Mouse (Mus musculus) layer of hippocampus, adult 8-10 months (tissue): ENCODE results near the gene Tdgf1. TPM values are rescaled to one million over a fixed set of nuclear protein-coding genes. Genes with fewer than 3 reads are reported as not detected.

Source experiments
- DNase-seq, 2 experiments: peaks; one replicate each; pipeline ENCODE4 v3.0.0; 2022; ENCODE audit warnings: low spot score in 2 of 2
- microRNA-seq, 2 experiments: library from miRNA; unstranded; fragments of <30 nt; microRNA quantifications; one replicate each; pipeline ENCODE4 v1.2.0; 2022
- total RNA-seq, 4 experiments: library from RNA; stranded (reverse); gene quantifications; 2 replicates each; pipeline ENCODE4 v1.2.4; 2022

Gene Tdgf1
- total RNA-seq, 4 experiments from 2014 or later: 0.62 to 1.2 (median 0.74) TPM; not detected in 1

- DNase-seq: no peak
Measured at GRCm38 (mm10) chr9:110914631-110915236, 31.2 kb downstream of the Tdgf1 start.

GRCm38 (mm10) chr9:110909371-110909967, 36.5 kb downstream of the Tdgf1 start:
- no peak for DNase-seq

GRCm38 (mm10) chr9:110908631-110909016, 37.3 kb downstream of the Tdgf1 start:
- no peak for DNase-seq

GRCm38 (mm10) chr9:110907838-110908630, 37.9 kb downstream of the Tdgf1 start:
- no peak for DNase-seq

GRCm38 (mm10) chr9:110907201-110907837, 38.6 kb downstream of the Tdgf1 start:
- DNase-seq: no peak

- DNase-seq: no peak
Measured at GRCm38 (mm10) chr9:110902271-110902670, 43.7 kb downstream of the Tdgf1 start.

GRCm38 (mm10) chr9:110901204-110901603, 44.8 kb downstream of the Tdgf1 start:
- DNase-seq: no peak

- DNase-seq: no peak
Measured at GRCm38 (mm10) chr9:110899451-110900008, 46.4 kb downstream of the Tdgf1 start.

GRCm38 (mm10) chr9:110896595-110896994, 49.4 kb downstream of the Tdgf1 start:
- DNase-seq: no peak

- DNase-seq: no peak
Measured at GRCm38 (mm10) chr9:110895994-110896393, 50.0 kb downstream of the Tdgf1 start.

GRCm38 (mm10) chr9:110895507-110895906, 50.5 kb downstream of the Tdgf1 start:
- no peak for DNase-seq

GRCm38 (mm10) chr9:110893429-110893828, 52.5 kb downstream of the Tdgf1 start:
- no peak for DNase-seq

- no peak for DNase-seq
Measured at GRCm38 (mm10) chr9:110892552-110892951, 53.4 kb downstream of the Tdgf1 start.

GRCm38 (mm10) chr9:110891077-110891828, 54.7 kb downstream of the Tdgf1 start:
- no peak for DNase-seq

- DNase-seq: no peak
Measured at GRCm38 (mm10) chr9:110890026-110890783, 55.8 kb downstream of the Tdgf1 start.

Small RNA genes within 50 kb of the gene (microRNA-seq; reads per million reads assigned to microRNA genes)
- gene Gm24269: 0 reads per million in 2 experiments

Other genes with a start within 250 kb of the Tdgf1 start
- 1 to 10 TPM in 1 of 4 experiments, under 1 TPM in 1, not detected in 2; 0.74 to 1.9 TPM for gene Myl3, start 204.3 kb downstream of the Tdgf1 start, total RNA-seq
- 10 to 100 TPM in 1 of 4 experiments, 1 to 10 TPM in 3; 6.1 to 10.5 (median 8.7) TPM for gene Pth1r, start 199.0 kb downstream of the Tdgf1 start, total RNA-seq
- not detected for gene Prss42, start 148.0 kb downstream of the Tdgf1 start, total RNA-seq
- gene Prss44, start 132.2 kb downstream of the Tdgf1 start, total RNA-seq: not detected
- under 1 TPM in 2 of 4 experiments, not detected in 2; 0.23 to 0.39 TPM for gene Prss43, start 119.5 kb downstream of the Tdgf1 start, total RNA-seq
- gene Prss45, start 111.6 kb downstream of the Tdgf1 start, total RNA-seq: under 1 TPM in 3 of 4 experiments, not detected in 1; 0.35 to 0.63 (median 0.55) TPM
- gene Prss46, start 101.7 kb downstream of the Tdgf1 start, total RNA-seq: not detected
- 1 to 10 TPM in 2 of 4 experiments, under 1 TPM in 2; 0.60 to 2.1 (median 1.4) TPM for gene Prss50, start 88.2 kb downstream of the Tdgf1 start, total RNA-seq
- gene Als2cl, start 66.3 kb downstream of the Tdgf1 start, total RNA-seq: 10 to 100 TPM in 3 of 4 experiments, 1 to 10 TPM in 1; 8.0 to 14.7 (median 13.7) TPM
- gene Tmie, start 66.0 kb downstream of the Tdgf1 start, total RNA-seq: 1 to 10 TPM; 2.4 to 3.6 (median 2.8) TPM
- not detected for gene Fam240a, start 29.3 kb downstream of the Tdgf1 start, total RNA-seq
- gene Lrrc2, start 5.4 kb upstream of the Tdgf1 start, total RNA-seq: 1 to 10 TPM; 1.3 to 2.0 (median 1.8) TPM
- gene Rtp3, start 44.4 kb upstream of the Tdgf1 start, total RNA-seq: under 1 TPM in 3 of 4 experiments, not detected in 1; 0.36 to 0.54 (median 0.40) TPM
- gene Ltf, start 73.1 kb upstream of the Tdgf1 start, total RNA-seq: not detected
- gene Ccrl2, start 111.4 kb upstream of the Tdgf1 start, total RNA-seq: 1 to 10 TPM in 2 of 4 experiments, under 1 TPM in 2; 0.62 to 4.0 (median 1.2) TPM
- gene Lrrfip2, start 171.4 kb upstream of the Tdgf1 start, total RNA-seq: 10 to 100 TPM; 34.6 to 46.1 (median 40.6) TPM